Mouse (Mus musculus) left cerebral cortex, adult 11 months (tissue): ENCODE results near the gene Gm16181.

ENCODE experiments used
- DNase-seq: peaks from one replicate; pipeline ENCODE4 v3.0.0; 2022; ENCODE audit warnings: low spot score

Gm16181 gene

GRCm38 (mm10) chr17:35220156-35220952 is at the start of gene Gm16181:
Gm16181 (plus strand) TSS chr17:35220834.
- DNase-seq = no peak

DNA sequence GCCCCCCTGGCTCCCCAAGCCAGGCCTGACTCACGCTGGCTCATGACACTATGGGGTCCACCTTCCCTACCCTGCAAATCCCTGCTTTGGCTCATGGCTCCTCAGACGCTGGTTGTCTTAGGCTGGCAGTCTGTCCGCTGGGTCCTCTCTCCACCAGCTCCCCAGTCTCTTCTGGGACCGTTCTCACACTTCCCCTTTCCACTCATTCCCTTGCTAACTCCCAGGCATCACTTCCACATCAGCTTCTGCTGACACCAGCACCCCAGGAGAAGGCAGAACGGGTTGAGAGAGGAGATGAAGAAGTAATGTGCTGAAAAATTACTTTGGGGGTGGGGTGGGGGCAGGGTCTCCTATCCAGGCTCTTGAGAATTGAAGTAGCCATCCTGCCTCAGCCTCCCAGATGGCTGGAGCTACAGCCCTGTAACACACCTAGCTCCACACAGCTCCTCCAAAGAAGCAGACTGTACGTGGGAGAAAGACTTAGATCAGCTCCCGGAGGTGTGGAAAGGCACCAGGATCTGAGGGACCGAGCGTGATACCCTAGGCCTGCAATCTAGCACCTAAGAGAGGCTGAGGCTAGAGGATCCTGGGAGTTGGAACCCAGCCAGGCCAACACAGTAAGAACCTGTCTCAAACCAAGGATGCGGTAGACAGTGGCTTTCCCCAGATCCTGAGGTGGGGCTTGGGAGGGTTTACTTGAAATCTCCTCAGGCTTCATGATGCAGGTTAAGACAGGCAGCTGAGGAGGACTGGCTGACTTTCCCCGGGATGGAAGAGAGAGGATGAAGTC is 48.0 kb upstream of the Gm16181 start:
- no peak for DNase-seq

DNA sequence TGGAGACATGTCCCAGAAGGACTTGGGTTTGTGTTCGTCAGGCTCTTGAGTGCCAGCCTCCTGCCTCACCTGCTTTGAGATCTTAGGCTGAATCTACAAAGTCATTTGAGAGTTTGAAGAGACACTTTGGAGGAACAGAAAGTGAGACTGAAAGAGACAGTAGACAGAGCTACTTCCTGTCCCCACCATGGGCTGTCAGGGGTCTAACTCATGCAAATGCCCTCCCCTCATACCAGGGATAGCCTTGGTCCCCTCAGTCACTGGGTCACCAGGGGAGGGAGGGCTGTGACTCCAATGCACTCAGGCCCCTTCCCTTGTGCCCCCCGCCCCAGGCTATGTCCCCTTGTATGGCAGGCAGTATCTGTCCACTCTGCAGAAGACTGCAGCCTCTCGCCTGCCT is 47.3 kb upstream of the Gm16181 start:
- DNase-seq = no peak

GRCm38 (mm10) chr17:35174201-35174977 is 46.2 kb upstream of the Gm16181 start:
- no peak for DNase-seq

GRCm38 (mm10) chr17:35175382-35175781 is 45.3 kb upstream of the Gm16181 start:
- no peak for DNase-seq

DNA sequence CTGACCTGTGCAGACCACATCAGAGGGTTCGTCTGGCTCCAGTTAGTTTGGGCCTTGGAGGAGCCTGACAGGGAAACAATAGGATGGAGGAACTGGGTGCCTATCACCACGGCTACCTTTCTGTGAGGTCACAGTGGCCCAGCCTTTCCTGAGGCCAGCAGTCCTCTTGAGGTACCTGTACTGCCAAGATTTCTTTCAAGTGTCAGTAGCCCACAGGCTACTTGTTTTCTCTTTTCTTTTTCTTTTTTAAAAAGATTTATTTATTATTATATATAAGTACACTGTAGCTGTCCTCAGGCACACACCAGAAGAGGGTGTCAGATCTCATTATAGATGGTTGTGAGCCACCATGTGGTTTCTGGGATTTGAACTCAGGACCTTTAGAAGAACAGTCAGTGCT is 44.7 kb upstream of the Gm16181 start, which contains the start of gene Aif1:
Gene Aif1, minus strand, starts transcription at position 101 of the 400 bp plus-strand sequence.
- no peak for DNase-seq

GRCm38 (mm10) chr17:35178528-35178927 is 42.1 kb upstream of the Gm16181 start:
- no peak for DNase-seq

- no peak for DNase-seq
Measured at GRCm38 (mm10) chr17:35180093-35180492, 40.5 kb upstream of the Gm16181 start.

DNA sequence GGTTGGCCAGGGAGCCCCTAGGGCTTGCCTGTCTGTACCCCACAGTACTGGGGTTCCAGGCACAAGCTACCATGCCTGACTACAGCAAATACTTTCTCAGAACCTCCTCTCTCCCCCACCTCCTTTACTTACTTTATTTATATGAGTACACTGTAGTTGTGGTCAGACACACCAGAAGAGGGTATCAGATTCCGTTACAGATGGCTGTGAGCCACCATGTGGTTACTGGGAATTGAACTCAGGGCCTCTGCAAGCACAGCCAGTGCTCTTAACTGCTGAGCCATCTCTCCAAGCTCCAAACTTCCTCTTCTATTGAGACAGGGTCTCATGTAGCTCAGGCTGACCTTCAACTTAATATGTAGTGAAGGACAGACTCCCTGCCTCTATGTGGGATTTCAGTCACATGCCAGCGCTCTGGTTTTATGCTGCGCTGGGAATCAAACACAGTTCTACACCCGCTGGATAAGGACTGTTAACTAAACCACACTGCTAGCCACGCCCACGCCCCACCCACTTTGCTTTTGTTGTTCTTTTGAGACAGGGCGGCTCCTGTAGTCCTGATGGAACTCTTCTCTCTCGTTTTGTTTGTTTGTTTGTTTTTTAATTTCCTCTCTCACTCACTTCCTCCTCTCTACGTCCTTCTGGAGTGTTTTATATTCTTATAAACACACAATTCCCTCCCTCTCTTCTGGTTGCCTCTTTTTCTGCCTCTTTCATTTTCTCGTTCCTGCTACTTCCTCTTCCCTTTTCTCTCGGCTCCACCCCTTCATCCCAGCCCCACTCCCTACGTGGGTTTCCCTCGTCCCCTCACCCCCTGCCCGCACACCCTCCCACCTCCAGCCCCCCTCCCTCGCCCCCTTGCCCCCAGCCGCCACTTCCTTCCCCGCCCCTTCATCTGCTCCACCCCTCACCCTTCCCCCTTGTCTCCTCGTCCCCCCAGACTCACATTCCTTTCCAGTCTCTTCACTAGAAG is 34.7 kb upstream of the Gm16181 start:
- DNase-seq = no peak

GRCm38 (mm10) chr17:35186681-35187080 is 34.0 kb upstream of the Gm16181 start:
- DNase-seq = no peak

GRCm38 (mm10) chr17:35187345-35187744 is 33.3 kb upstream of the Gm16181 start:
- no peak for DNase-seq

GRCm38 (mm10) chr17:35187959-35188610 is 32.5 kb upstream of the Gm16181 start, which contains the start of gene Lst1:
Lst1 (minus strand) TSS chr17:35188439.
- DNase-seq = no peak

DNA sequence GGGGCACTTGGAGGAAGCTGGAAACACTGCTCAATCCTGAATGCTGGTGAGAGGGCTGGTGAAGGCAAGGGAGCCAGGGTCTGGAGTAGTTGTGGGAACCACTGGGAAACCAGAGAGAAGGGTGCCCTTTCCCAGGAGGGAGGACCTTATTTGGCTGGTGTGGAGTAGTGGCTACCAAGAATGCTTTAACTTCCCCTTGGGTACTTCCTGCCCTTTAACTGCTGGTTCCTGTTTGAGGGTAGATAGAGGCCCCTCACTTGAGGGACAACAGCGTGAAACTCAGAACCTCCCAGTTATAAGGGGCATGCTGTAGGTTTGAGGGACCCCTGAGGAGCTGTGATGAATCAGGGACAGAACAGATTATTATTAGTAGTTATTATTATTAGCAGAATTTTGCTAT is 31.4 kb upstream of the Gm16181 start:
- no peak for DNase-seq

- no peak for DNase-seq
Measured at GRCm38 (mm10) chr17:35190096-35190495, 30.5 kb upstream of the Gm16181 start.

- DNase-seq = no peak
Measured at GRCm38 (mm10) chr17:35191723-35192122, 28.9 kb upstream of the Gm16181 start.

DNA sequence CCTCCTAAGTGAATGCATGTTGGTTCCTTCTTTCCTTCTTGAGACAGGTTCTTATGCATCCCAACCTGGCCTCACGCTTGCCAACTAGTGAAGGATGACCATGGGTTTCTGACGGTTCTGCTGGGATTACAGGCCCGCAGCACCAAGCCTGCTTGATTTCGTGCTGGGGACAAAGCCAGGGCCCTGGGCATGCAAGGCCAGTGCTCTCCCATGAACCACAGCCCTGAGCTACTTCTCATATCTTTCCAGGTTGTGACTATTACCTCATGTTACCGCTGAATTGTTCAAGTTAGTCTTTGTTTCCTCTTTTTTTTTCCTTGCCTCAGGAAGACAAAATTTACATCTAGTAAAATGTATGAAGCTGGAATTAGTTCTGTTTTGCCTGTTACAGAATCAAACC is 27.7 kb upstream of the Gm16181 start:
- no peak for DNase-seq

DNA sequence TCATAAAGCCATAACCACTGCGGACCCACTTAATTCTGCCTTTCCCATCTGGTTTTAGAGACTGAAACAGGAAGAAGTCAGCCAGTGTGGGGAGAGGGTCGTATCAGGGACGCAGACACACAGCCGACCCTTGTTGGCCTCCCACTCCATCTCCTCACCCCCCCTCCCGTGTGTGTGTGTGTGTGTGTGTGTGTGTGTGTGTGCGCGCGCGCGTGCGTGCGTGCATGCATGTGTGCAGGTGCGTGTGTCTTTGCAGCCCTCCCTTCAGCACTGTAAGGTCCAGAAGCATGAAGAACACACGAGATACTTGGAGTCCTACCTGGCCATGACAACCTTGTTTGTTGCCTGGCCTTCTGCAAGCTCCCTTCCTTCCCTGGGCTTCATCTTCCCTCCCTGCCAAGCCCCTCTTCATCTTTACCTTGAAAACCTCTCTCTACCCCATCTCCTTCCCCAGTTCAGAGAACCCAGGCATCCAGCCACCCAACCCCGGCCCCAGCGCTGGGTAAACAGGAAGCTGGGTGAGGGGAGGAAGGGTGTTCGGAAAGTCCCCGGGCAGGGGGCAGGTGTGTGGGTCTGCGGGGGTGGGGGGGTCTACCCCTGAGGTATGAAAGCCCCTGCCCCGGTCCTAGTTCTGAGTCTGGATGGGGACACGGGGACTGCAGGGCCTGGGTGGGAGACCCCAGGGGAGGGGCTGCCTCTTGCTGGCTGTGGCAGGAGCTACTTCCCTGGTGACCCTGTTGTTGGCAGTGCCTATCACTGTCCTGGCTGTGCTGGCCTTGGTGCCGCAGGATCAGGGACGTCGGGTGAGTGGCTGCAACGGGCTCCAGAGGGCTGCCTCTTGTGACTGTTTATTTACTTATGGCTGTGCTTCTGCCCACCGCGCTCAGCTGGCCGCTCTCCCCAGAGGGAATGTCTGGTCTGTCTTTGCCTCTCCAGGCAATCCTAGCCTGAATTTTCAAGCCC is 26.5 kb upstream of the Gm16181 start, which contains the start of gene Ltb:
Gene Ltb, plus strand, starts transcription at position 559 of the 963 bp plus-strand sequence.
- no peak for DNase-seq

DNA sequence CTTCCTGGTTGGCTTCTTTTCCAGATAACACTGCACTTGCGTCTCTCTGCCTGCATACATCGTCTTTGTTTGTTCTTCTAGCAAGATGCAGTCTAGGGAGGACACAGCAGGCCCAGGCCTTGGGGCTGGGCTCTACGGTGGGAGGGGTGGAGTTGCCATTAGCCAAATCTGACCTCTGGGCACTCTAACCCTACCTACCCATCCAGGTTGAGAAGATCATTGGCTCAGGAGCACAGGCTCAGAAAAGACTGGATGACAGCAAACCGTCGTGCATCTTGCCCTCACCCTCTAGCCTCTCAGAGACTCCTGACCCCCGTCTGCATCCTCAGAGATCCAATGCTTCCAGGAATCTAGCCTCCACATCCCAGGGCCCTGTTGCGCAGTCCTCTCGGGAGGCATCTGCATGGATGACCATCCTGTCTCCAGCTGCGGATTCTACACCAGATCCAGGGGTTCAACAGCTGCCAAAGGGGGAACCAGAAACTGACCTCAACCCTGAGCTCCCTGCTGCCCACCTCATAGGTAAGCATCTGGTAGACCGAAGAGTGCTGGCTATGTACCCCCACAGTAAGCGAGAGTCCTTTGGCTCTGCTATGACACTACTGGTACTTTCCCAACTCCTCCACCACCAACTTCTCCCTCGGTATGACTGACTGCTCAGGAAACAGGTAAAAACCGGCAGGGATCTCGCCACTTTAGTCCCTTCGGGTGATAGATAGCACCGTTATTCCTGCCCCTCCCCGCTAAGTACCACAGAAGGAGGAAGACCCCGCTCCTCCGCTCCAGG is 25.6 kb upstream of the Gm16181 start:
- no peak for DNase-seq
